ENCODE assay signal across 17 mouse cellular contexts in genomic region chr4:105184490-105184889, GRCm38 (mm10). TPM values are rescaled to one million over a fixed set of nuclear protein-coding genes. Genes with fewer than 3 reads are reported as not detected.
DNase-seq lines count a peak whose midpoint lies in the region; ATAC-seq and TF ChIP-seq lines count a peak whose summit lies in the region.
"Had no signal": no experiment of that assay in that cellular context is flagged by ENCODE, and none has a peak within 500 bp of the region (broad histone marks: within the 10 kb centered on the region; RNA-seq: fewer than 3 reads in every experiment).

No protein-coding gene starts in this region.

- H3K36me3 ChIP-seq in forebrain, embryonic 14.5 days (ENCODE audit: control insufficient read depth, insufficient read depth, low read length): no peaks in the 10 kb centered on the region
- no peaks in the 10 kb centered on the region for H3K36me3 ChIP-seq in forebrain, postnatal 0 days (ENCODE audit: insufficient read depth)
- no peaks in the 10 kb centered on the region for H3K36me3 ChIP-seq in heart, embryonic 12.5 days
- H3K36me3 ChIP-seq in liver, postnatal 0 days (replicated peaks; ENCODE audit: insufficient read depth, low read length): no peaks in the 10 kb centered on the region
- no peaks in the 10 kb centered on the region for H3K36me3 ChIP-seq in hindbrain, postnatal 0 days (ENCODE audit: insufficient read depth, low read length)
- H3K36me3 ChIP-seq: hindbrain, embryonic 12.5 days; limb, embryonic 15.5 days; stomach, embryonic 15.5 days had no signal

- TF ChIP-seq CTCF in forebrain, postnatal 0 days (IDR thresholded peaks at IDR 0.05; ENCODE audit: low read depth): no peak
- TF ChIP-seq CTCF in liver, postnatal 0 days (IDR thresholded peaks at IDR 0.05; ENCODE audit: low read depth): no peak
- TF ChIP-seq CTCF in hindbrain, postnatal 0 days (IDR thresholded peaks at IDR 0.05; ENCODE audit: low read depth): no peak

- TF ChIP-seq EP300 in liver, postnatal 0 days (IDR thresholded peaks at IDR 0.05; ENCODE audit: low read depth): no peak

- H3K9me3 ChIP-seq in forebrain, embryonic 14.5 days (replicated peaks; ENCODE audit: control insufficient read depth, low read length): no peaks in the 10 kb centered on the region
- H3K9me3 ChIP-seq in forebrain, postnatal 0 days (ENCODE audit: low read length): no peaks in the 10 kb centered on the region
- H3K9me3 ChIP-seq in heart, embryonic 12.5 days (replicated peaks): no peaks in the 10 kb centered on the region
- no peaks in the 10 kb centered on the region for H3K9me3 ChIP-seq in liver, postnatal 0 days (ENCODE audit: low read length)
- no peaks in the 10 kb centered on the region for H3K9me3 ChIP-seq in hindbrain, postnatal 0 days (ENCODE audit: low read length)
- H3K9me3 ChIP-seq: hindbrain, embryonic 12.5 days; limb, embryonic 15.5 days; megakaryocyte, embryonic 14.5 days; stomach, embryonic 15.5 days had no signal

- intact Hi-C loops in heart, postnatal 14 days (cut with DNase I): no loop called here

- peaks cover 32% of the 10 kb centered on the region for H3K4me1 ChIP-seq in forebrain, embryonic 14.5 days (ENCODE audit: control insufficient read depth, insufficient read depth, low read length)
- H3K4me1 ChIP-seq in forebrain, postnatal 0 days (ENCODE audit: insufficient read depth): peaks cover 4% of the 10 kb centered on the region; the same call in 1 of the 2 replicates
- peaks cover 36% of the 10 kb centered on the region for H3K4me1 ChIP-seq in heart, embryonic 12.5 days (replicated peaks)
- H3K4me1 ChIP-seq in liver, postnatal 0 days (ENCODE audit: insufficient read depth): peaks cover 20% of the 10 kb centered on the region
- H3K4me1 ChIP-seq in hindbrain, postnatal 0 days (ENCODE audit: insufficient read depth, low read length): peaks cover 17% of the 10 kb centered on the region

- no peak overlapping the region for H3K9ac ChIP-seq in forebrain, embryonic 14.5 days (ENCODE audit: low read length)
- no peak overlapping the region for H3K9ac ChIP-seq in forebrain, postnatal 0 days
- H3K9ac ChIP-seq in heart, embryonic 12.5 days: no peak overlapping the region
- H3K9ac ChIP-seq in liver, postnatal 0 days (replicated peaks): no peak overlapping the region
- no peak overlapping the region for H3K9ac ChIP-seq in hindbrain, postnatal 0 days (replicated peaks; ENCODE audit: low read length)
- H3K9ac ChIP-seq: hindbrain, embryonic 12.5 days; limb, embryonic 15.5 days; stomach, embryonic 15.5 days had no signal

- H3K4me3 ChIP-seq in forebrain, embryonic 14.5 days (ENCODE audit: low read depth, low read length): no peak overlapping the region
- H3K4me3 ChIP-seq in forebrain, postnatal 0 days (ENCODE audit: low read depth, low read length): no peak overlapping the region
- H3K4me3 ChIP-seq in heart, embryonic 12.5 days: no peak overlapping the region
- H3K4me3 ChIP-seq in liver, postnatal 0 days (ENCODE audit: low read depth, low read length): no peak overlapping the region
- H3K4me3 ChIP-seq in hindbrain, postnatal 0 days (ENCODE audit: low read length): no peak overlapping the region
- H3K4me3 ChIP-seq: hindbrain, embryonic 12.5 days; limb, embryonic 15.5 days; megakaryocyte, embryonic 14.5 days; stomach, embryonic 15.5 days had no signal

- 52% methylated on average over 4 of the region's 4 CpGs for WGBS in forebrain, embryonic 14.5 days
- 36% methylated on average over 4 of the region's 4 CpGs for WGBS in forebrain, postnatal 0 days
- 76% methylated on average over 4 of the region's 4 CpGs for WGBS in heart, embryonic 12.5 days
- 68% methylated on average over 4 of the region's 4 CpGs for WGBS in liver, postnatal 0 days (ENCODE audit: insufficient replicate concordance)
- 40% methylated on average over 4 of the region's 4 CpGs for WGBS in hindbrain, postnatal 0 days

- H3K27ac ChIP-seq in forebrain, embryonic 14.5 days (ENCODE audit: low read depth, low read length): peak overlapping the region; percentile 16; the same call in 1 of the 2 replicates
- no peak overlapping the region for H3K27ac ChIP-seq in forebrain, postnatal 0 days (ENCODE audit: low read depth, low read length)
- H3K27ac ChIP-seq in heart, embryonic 12.5 days (ENCODE audit: poor library complexity, severe bottlenecking): no peak overlapping the region
- H3K27ac ChIP-seq in liver, postnatal 0 days (ENCODE audit: low read depth): 0 out of 2 replicates have a peak overlapping the region, but pooled peaks have one; percentile 75
- H3K27ac ChIP-seq in hindbrain, postnatal 0 days: no peak overlapping the region
- H3K27ac ChIP-seq: hindbrain, embryonic 12.5 days; limb, embryonic 15.5 days; stomach, embryonic 15.5 days had no signal

- DNase-seq in forebrain, embryonic 14.5 days (ENCODE audit: low spot score): peak; percentile 20
- DNase-seq in forebrain, postnatal 0 days: no peak
- DNase-seq in heart, postnatal 14 days: peak; percentile 37 to 39
- no peak for DNase-seq in liver, postnatal 0 days
- DNase-seq in liver: no peak
- DNase-seq in hindbrain, postnatal 0 days (ENCODE audit: low spot score): no peak
- DNase-seq: cerebellum, adult 18-20 months; cerebellum, postnatal 25 days; embryo, embryonic 11 days; lung, adult 2 months; retina, postnatal 1 day had no signal

- no peaks in the 10 kb centered on the region for H3K27me3 ChIP-seq in forebrain, embryonic 14.5 days (replicated peaks; ENCODE audit: control insufficient read depth, insufficient read depth, low read length)
- no peaks in the 10 kb centered on the region for H3K27me3 ChIP-seq in forebrain, postnatal 0 days (ENCODE audit: insufficient read depth, low read length)
- no peaks in the 10 kb centered on the region for H3K27me3 ChIP-seq in heart, embryonic 12.5 days (replicated peaks)
- no peaks in the 10 kb centered on the region for H3K27me3 ChIP-seq in liver, postnatal 0 days (ENCODE audit: insufficient read depth, low read length)
- H3K27me3 ChIP-seq in hindbrain, postnatal 0 days (ENCODE audit: insufficient read depth, low read length): no peaks in the 10 kb centered on the region
- H3K27me3 ChIP-seq: hindbrain, embryonic 12.5 days; limb, embryonic 15.5 days; megakaryocyte, embryonic 14.5 days; stomach, embryonic 15.5 days had no signal

- no peak overlapping the region for H3K4me2 ChIP-seq in forebrain, embryonic 14.5 days (ENCODE audit: low read length)
- H3K4me2 ChIP-seq in forebrain, postnatal 0 days (ENCODE audit: low read depth): no peak overlapping the region
- no peak overlapping the region for H3K4me2 ChIP-seq in heart, embryonic 12.5 days
- H3K4me2 ChIP-seq in liver, postnatal 0 days (ENCODE audit: low read depth, low read length): no peak overlapping the region
- H3K4me2 ChIP-seq in hindbrain, postnatal 0 days (ENCODE audit: low read depth, low read length): no peak overlapping the region
- H3K4me2 ChIP-seq: hindbrain, embryonic 12.5 days; limb, embryonic 15.5 days; stomach, embryonic 15.5 days had no signal

- no peak for ATAC-seq in forebrain, embryonic 14.5 days
- no peak for ATAC-seq in forebrain, postnatal 0 days
- no peak for ATAC-seq in heart, embryonic 12.5 days (ENCODE audit: insufficient number of reproducible peaks, low FRiP score)
- no peak for ATAC-seq in liver, postnatal 0 days
- no peak for ATAC-seq in hindbrain, postnatal 0 days
- ATAC-seq: inflammation-experienced regulatory T-cells, adult 6 months had no signal

RNA-seq across cellular contexts. Expression of gene Plpp3, which starts 27.3 kb away (rescaled TPM):
- 48.6 and 50.8 TPM in 2 replicates for polyA plus RNA-seq in forebrain, embryonic 14.5 days (2014; fragmentation: Nextera tagmentation; extraction: Ambion mirVana)
- total RNA-seq in forebrain, postnatal 0 days (2014; rRNA removed): 64.8 and 87.3 TPM in 2 replicates
- polyA plus RNA-seq in forebrain, postnatal 0 days (2015; fragmentation: Nextera tagmentation; extraction: Ambion mirVana): 82.8 and 117 TPM in 2 replicates
- total RNA-seq in heart, postnatal 14 days (2021): 10 to 100 TPM; 78.5 to 81.2 TPM
- 28.6 and 30.3 TPM in 2 replicates for polyA plus RNA-seq in heart, embryonic 12.5 days (2016; fragmentation: Nextera tagmentation; extraction: Ambion mirVana)
- 50.3 and 62.4 TPM in 2 replicates for polyA plus RNA-seq in liver, postnatal 0 days (2015; fragmentation: Nextera tagmentation; extraction: Ambion mirVana)
- 167 and 174 TPM in 2 replicates for total RNA-seq in hindbrain, postnatal 0 days (2014; rRNA removed)
- 180 and 198 TPM in 2 replicates for polyA plus RNA-seq in hindbrain, postnatal 0 days (2015; fragmentation: Nextera tagmentation; extraction: Ambion mirVana)

Comparison
In these comparisons a context has a peak if more than half of its experiments do, and no peak if none do; other contexts are left out.
1. DNase-seq: peak in forebrain, embryonic 14.5 days (single experiment) and heart, postnatal 14 days (2 of 2); none in forebrain, postnatal 0 days (single experiment), liver, postnatal 0 days (single experiment), liver (single experiment) and hindbrain, postnatal 0 days (single experiment).
2. H3K27ac ChIP-seq: peak in forebrain, embryonic 14.5 days (single experiment) and liver, postnatal 0 days (single experiment); none in forebrain, postnatal 0 days (single experiment), heart, embryonic 12.5 days (single experiment) and hindbrain, postnatal 0 days (single experiment).